Mouse (Mus musculus) liver, adult 2 months (tissue): Measurements from ENCODE around the gene Cep72.

Experiments
- CTCF ChIP-seq: fragments of 200-500 bp; IDR thresholded peaks from 2 replicates; pipeline ENCODE4 v1.5.1; 2011; ENCODE audit warnings: low read depth, low read length, control low read depth
- POLR2A ChIP-seq: fragments of 200-500 bp; IDR thresholded peaks from 2 replicates; pipeline ENCODE4 v1.6.1; 2011; ENCODE audit warnings: low read length, control low read depth; ENCODE audit not compliant: insufficient read depth; ENCODE audit errors: extremely low read depth

DNA sequence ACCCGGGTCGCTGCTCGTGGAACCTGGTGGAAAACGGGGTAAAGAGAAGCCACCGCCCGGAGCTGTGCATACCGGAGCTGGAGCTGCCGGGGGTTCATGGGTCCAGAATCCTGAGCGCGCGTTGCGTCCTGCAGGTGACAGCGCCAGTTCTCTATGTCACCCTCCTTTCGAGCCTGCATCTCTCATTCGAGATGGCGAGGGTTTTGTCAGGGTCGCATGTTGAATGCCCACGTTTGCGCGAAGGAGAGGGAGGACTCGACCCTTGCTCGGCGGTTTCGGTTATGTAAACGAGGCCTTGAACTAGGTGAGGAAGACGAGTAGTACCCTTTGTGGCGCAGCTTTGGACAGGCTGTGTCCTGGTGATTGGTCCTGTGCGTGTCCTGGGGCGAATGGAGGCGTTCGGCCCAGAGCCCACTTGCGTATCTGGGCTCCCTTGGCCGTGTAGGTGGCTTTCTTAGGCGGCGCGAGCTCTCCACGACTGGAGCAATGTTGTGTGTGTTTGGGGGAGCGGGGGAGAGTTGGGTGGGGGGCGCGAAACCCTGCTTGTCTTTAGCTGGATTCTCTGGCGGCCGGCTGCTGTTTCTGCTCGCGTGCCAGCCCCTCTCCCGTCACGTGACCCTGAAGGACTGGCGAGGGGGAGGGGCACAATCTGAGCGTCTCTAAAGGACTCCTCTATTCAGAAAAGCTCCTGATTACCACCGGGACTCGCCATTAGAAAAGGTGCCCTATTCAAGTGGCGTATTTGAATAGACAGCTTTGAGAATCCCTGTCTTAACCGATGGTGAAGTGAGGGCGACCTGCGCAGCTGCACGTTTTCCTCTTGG is 52.1 kb downstream of the Cep72 start:
- no peak for TF ChIP-seq CTCF
- TF ChIP-seq POLR2A: no peak
